Mouse (Mus musculus): ENCODE measurements around the gene Ppp6r1.

- TF ChIP-seq CTCF (conservative IDR thresholded peaks at IDR 0.05; ENCODE audit: low read length) (no peak), NANOG (IDR thresholded peaks at IDR 0.05; ENCODE audit: borderline replicate concordance, low read length) (no peak)
Observed at GRCm38 (mm10) chr7:4625928-4626327, 32.9 kb downstream of the Ppp6r1 start.

Data from E14TG2a.4 (cell line).